Mouse (Mus musculus) midbrain, postnatal 0 days (tissue): ENCODE data around the gene Ppargc1a. TPM values are rescaled to one million over a fixed set of nuclear protein-coding genes. Genes with fewer than 3 reads are reported as not detected.

Experiments used
- ATAC-seq: fragments of 200-750 bp; cut with Nextera tagmentation; 2 replicates; pipeline ENCODE4 v1.8.0; 2017; ENCODE audit warnings: moderate number of reproducible peaks, mild to moderate bottlenecking, moderate TSS enrichment, moderate library complexity; ENCODE audit not compliant: low FRiP score
- DNase-seq: peaks from one replicate; pipeline ENCODE4 v3.0.0-alpha.2; 2015; ENCODE audit warnings: low spot score
- H3K27ac ChIP-seq: fragments of 300-500 bp; sonication (generic); 2 replicates; pipeline ENCODE4 v1.5.1; 2014; ENCODE audit warnings: low read depth, mild to moderate bottlenecking, low read length, mixed read lengths
- H3K27me3 ChIP-seq: fragments of 300-500 bp; sonication (generic); 2 replicates; pipeline ENCODE4 v1.6.1; 2014; ENCODE audit warnings: low read length, control low read depth, mixed read lengths; ENCODE audit not compliant: insufficient read depth
- H3K36me3 ChIP-seq: fragments of 300-500 bp; sonication (generic); 2 replicates; pipeline ENCODE4 v1.6.1; 2014; ENCODE audit warnings: low read length, control low read depth, mixed read lengths; ENCODE audit not compliant: insufficient read depth
- H3K4me1 ChIP-seq: fragments of 300-500 bp; sonication (generic); 2 replicates; pipeline ENCODE4 v1.6.1; 2014; ENCODE audit warnings: mild to moderate bottlenecking, control low read depth, antibody characterized with exemption, low read length, mixed read lengths; ENCODE audit not compliant: insufficient read depth
- H3K4me2 ChIP-seq: fragments of 300-500 bp; sonication (generic); 2 replicates; pipeline ENCODE4 v1.6.1; 2014; ENCODE audit warnings: low read depth, mild to moderate bottlenecking, low read length, mixed read lengths; ENCODE audit not compliant: poor library complexity, severe bottlenecking
- H3K4me3 ChIP-seq: fragments of 300-500 bp; sonication (generic); 2 replicates; pipeline ENCODE4 v1.5.1; 2014; ENCODE audit warnings: low read depth, mild to moderate bottlenecking, low read length, moderate library complexity
- H3K9ac ChIP-seq: fragments of 300-500 bp; sonication (generic); replicated peaks from 2 replicates; pipeline ENCODE4 v1.6.1; 2014; ENCODE audit warnings: mild to moderate bottlenecking, low read length, moderate library complexity, mixed read lengths; ENCODE audit not compliant: poor library complexity, severe bottlenecking
- H3K9me3 ChIP-seq: fragments of 300-500 bp; sonication (generic); 2 replicates; pipeline ENCODE4 v1.6.1; 2016; ENCODE audit warnings: low read length, control low read depth
- CTCF ChIP-seq: IDR thresholded peaks from 2 replicates; pipeline ENCODE4 v1.5.1; 2016; ENCODE audit warnings: antibody characterized with exemption, mild to moderate bottlenecking
- WGBS: fragments of 180-500 bp; shearing (Covaris S2); extraction: QIAGEN DNeasy Blood & Tissue Kit; methylation state at CpG from one replicate; pipeline ENCODE4 v1.1.7; 2014; 5-methylcytosine and 5-hydroxymethylcytosine counted together
- polyA plus RNA-seq: library from polyadenylated mRNA; unstranded; fragments of >200 nt; fragmentation: Nextera tagmentation; extraction: Ambion mirVana; gene quantifications from 2 replicates; pipeline ENCODE4 v1.2.1, GENCODE M21; 2015
- total RNA-seq: library from RNA; depleted of rRNA; stranded (reverse); fragments of >200 nt; gene quantifications from 2 replicates; pipeline ENCODE4 v1.2.3, GENCODE M21; 2014

Gene Ppargc1a
- total and polyA plus RNA-seq, 2 experiments from 2014 or later = 15.7 to 17.9 TPM

- H3K4me2 ChIP-seq = peak overlapping the region; percentile 19
- WGBS = 33% methylated on average over 12 of the region's 12 CpGs
- H3K27me3 ChIP-seq = no peaks in the 10 kb centered on the region
- peak; percentile 31 for DNase-seq
- H3K27ac ChIP-seq = no peak overlapping the region
- no peaks in the 10 kb centered on the region for H3K9me3 ChIP-seq
- no peak overlapping the region for H3K4me3 ChIP-seq
- ATAC-seq = no peak; the same call in 1 of the 2 replicates
- no peak overlapping the region for H3K9ac ChIP-seq
- H3K36me3 ChIP-seq = no peaks in the 10 kb centered on the region
- no peak for TF ChIP-seq CTCF
- no peaks in the 10 kb centered on the region for H3K4me1 ChIP-seq
These were observed 155.0 kb downstream of the Ppargc1a start for GRCm38 (mm10) chr5:51412303-51413117.

- Histone ChIP-seq H3K36me3 (no peaks in the 10 kb centered on the region), H3K9me3 (no peaks in the 10 kb centered on the region), H3K27me3 (no peaks in the 10 kb centered on the region), H3K4me2 (no peak overlapping the region), H3K9ac (no peak overlapping the region), H3K4me1 (no peaks in the 10 kb centered on the region), H3K4me3 (no peak overlapping the region), H3K27ac (no peak overlapping the region)
- TF ChIP-seq CTCF = no peak
- DNase-seq = no peak
- no peak for ATAC-seq
- WGBS = 65% methylated on average over 1 of the region's 1 CpGs
These were observed 157.5 kb downstream of the Ppargc1a start for GRCm38 (mm10) chr5:51410006-51410405.

GRCm38 (mm10) chr5:51406406-51406805 is 161.1 kb downstream of the Ppargc1a start:
- H3K27ac ChIP-seq = no peak overlapping the region
- ATAC-seq = no peak
- no peaks in the 10 kb centered on the region for H3K27me3 ChIP-seq
- H3K4me1 ChIP-seq = no peaks in the 10 kb centered on the region
- TF ChIP-seq CTCF = no peak
- no peak overlapping the region for H3K9ac ChIP-seq
- DNase-seq = no peak
- no peaks in the 10 kb centered on the region for H3K36me3 ChIP-seq
- H3K4me3 ChIP-seq = no peak overlapping the region
- WGBS = 85% methylated on average over 3 of the region's 3 CpGs
- H3K4me2 ChIP-seq = no peak overlapping the region
- no peaks in the 10 kb centered on the region for H3K9me3 ChIP-seq
